Mouse (Mus musculus) thymus, postnatal 36 days (tissue): ENCODE data around the gene Hagh.

Experiments used
- DNase-seq, 2 experiments: peaks; one replicate each; pipeline ENCODE4 v3.0.0; 2022; ENCODE audit warnings: mixed read lengths in 2 of 2

Gene Hagh

GRCm38 (mm10) chr17:24839842-24840241, at the start of gene Hagh:
Hagh (plus strand) TSS chr17:24840143.
- no peak for DNase-seq

DNA sequence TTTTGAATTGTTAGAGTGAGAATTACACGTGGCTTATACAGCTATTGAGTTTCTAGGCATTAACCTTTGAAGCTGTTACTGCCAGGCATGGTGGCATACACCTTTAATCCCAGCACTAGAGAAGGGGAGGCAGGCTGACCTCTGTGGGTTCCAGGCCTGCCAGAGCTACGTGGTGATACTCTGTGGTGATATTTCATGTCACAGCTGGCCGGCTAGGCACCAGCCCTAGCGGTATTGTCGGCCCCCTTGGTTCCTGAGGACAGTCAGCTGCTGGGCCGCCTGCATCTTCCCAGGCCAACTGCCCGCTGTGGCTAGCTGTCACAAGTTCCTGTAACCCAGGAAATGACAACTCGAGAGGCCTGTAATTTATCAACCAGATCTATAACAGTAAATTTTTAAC, 47.8 kb upstream of the Hagh start:
- DNase-seq = no peak

- no peak for DNase-seq
Observed at GRCm38 (mm10) chr17:24794791-24795190, 45.2 kb upstream of the Hagh start.

DNA sequence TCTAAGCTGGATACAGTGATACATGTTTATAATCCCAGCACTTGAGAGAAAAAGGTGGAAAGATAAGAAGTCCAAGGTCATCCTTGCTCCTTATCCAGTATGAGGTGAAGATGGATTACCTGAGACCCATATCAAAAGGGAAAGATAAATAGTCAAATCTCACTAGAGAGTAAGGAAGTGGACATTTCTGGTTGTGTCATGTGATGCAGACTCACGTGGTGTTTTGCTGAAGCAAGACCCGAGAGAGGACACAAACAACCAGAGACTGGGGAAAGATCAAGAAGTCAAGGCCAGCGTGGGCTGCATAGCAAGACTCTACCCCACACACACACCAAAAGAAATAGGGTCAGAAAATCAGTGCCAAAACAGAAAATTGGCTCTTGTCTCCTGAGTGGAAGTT, 43.0 kb upstream of the Hagh start:
- DNase-seq = no peak

GRCm38 (mm10) chr17:24798229-24798628, 41.7 kb upstream of the Hagh start:
- no peak for DNase-seq

- no peak for DNase-seq
Observed at GRCm38 (mm10) chr17:24799476-24799875, 40.5 kb upstream of the Hagh start.

DNA sequence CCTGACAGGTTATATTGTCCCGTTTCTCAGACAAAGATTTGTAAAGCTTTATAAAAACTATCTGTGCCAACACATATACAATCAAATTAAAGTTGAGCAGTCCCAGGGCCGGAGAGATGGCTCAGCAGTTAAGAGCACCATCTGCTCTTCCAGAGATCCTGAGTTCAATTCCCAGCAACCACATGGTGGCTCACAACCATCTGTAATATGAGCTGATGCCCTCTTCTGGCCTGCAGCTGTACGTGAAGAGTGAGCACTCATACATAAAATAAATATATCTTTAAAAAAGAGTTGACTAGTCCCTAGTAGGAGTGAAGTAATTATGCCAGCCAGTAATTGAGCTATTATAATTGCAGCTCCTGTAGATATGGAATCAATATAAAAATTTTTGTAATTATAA, 39.4 kb upstream of the Hagh start:
- no peak for DNase-seq

- peak; percentile 70 to 74 for DNase-seq
Observed at GRCm38 (mm10) chr17:24803952-24804951, 35.7 kb upstream of the Hagh start, which contains the start of gene Meiob. Meiob (plus strand) TSS chr17:24804289.

DNA sequence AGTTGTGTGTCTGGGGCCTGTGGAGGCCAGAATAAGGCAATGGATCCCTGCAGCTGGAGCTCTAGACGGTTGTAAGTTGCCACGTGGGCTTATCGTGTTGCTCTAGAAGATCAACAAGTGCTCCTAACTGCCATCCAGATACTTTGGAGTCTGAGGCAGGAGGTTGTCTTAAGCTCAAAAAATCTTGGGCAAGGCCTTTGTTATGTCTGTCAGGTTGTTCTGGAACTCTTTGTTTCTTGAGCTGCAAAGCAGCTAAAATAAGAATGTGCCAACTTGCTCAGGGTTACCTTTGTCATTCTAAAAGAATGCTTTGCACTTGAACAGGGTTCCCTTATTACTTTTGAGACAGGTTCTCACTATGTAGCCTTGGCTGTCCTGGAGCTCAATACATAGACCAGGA, 28.7 kb upstream of the Hagh start:
- no peak for DNase-seq

GRCm38 (mm10) chr17:24812215-24812614, 27.7 kb upstream of the Hagh start:
- no peak for DNase-seq

- DNase-seq = no peak
Observed at GRCm38 (mm10) chr17:24815256-24815655, 24.7 kb upstream of the Hagh start.

DNA sequence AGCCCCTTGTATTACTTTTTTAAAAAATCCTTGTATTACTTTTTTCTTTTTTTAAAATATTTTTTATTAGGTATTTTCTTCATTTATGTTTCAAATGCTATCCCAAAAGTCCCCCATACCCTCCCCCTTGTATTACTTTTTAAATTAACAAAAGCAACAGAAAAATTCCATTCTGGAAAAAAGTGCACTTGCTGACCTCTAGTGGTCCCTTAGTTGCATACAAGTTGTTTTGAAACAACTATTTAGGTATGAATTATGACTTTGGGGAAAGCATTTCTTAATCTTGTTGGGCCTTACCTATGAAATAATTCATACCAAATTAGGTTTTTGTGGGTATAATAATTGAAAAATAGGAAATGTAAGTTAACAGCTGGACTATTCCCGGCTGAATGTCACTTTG, 22.4 kb upstream of the Hagh start:
- DNase-seq = no peak

- no peak for DNase-seq
Observed at GRCm38 (mm10) chr17:24818172-24818571, 21.8 kb upstream of the Hagh start.

DNA sequence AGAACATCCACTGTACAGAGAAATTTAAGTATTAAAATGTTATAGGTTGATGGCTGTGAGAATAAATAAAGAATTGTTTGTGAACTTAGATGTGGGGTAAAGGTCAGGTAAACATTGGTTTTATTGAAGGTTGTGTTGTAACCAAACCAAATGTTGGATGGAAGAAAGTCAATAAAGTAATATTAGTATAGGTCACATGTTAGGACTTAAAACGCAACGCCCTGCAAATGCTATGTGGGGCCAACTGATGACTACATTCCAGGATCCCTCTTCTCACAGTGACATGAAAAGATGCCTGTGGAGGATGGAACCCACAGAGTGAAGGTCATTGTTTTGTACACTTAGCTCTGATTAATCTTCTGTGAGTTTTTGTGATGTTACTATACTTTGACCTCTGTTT, 20.5 kb upstream of the Hagh start:
- no peak for DNase-seq

DNA sequence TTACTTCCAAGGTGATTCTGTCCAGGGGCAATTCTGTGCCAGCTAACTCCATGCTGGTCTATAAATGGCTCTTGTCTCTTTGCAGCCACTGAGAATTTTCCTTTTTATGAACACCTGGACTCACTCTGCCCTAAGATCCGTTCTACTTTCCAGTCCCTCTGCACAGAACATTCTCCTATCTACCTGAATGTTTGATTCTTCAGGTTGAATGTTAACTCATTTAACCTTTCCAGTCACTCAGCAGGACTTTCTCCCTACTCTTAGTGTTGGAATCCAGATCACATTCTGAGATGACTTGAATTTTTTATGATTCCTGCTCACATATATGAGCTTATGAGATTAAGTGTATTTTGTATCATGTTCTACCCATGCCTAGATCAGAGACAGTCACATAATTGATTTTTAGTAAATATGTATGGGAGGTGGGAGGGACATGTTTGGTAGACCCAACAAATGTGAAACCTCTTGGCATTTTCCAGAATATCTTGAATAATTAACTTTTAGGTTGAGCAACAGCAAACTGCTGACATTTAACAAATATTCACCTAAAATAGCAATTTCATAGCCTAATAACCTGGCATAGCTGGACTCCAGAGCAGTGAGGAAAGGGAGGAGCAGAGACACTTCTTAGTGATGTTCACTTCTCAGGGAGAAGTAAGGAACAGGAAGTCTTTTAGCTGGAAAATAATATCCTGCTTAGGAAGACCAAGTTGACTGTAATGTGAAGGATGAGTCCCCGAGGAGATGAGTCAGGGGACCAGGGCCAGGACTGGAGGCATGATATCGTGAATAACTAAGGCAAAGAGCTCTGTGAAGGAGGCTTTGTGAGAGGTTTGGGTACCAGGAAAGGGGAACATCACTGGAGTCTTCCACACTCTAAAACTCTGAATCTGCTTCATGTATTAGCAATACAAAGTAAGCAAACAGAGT, 18.3 kb upstream of the Hagh start:
- DNase-seq = no peak

DNA sequence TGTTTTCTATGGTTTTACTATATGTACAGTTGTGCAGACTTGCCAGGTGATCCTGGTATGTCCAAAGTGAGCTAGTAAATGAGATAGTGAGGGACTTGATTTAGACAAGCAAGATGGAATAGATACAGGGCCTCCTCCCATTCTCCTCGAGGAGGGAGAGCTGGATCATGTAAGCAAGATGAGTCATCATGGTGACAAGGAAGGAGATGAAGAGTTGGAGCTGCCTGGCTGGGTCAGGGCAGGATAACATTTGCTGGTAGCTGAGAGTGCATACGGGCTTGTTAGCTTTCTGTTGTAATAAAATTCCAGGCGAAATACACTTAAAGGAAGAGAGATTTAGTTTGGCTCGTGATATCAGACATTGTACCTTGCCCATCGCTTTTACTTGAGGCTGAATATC, 398 bp downstream of the Hagh start:
- no peak for DNase-seq

DNA sequence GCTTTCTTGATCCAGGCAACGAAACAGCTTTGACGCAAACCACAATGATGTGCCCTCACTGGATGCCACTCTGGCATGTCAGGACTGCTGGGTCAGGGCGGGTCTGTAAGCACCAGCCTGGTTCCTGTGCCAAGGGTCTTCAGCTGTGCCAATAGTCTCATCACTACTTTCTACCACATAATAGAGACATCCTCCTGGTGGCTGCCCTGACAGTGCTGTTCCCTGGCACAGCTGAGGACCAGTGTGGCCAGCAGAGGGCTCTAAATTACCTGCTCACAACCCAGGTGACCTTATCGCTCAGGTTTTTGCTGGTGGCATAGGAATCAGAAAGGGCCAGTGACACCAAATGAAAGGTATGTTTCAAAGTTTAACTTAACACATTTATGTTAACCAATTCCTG, 1.2 kb downstream of the Hagh start:
- peak; percentile 45 to 48 for DNase-seq

DNA sequence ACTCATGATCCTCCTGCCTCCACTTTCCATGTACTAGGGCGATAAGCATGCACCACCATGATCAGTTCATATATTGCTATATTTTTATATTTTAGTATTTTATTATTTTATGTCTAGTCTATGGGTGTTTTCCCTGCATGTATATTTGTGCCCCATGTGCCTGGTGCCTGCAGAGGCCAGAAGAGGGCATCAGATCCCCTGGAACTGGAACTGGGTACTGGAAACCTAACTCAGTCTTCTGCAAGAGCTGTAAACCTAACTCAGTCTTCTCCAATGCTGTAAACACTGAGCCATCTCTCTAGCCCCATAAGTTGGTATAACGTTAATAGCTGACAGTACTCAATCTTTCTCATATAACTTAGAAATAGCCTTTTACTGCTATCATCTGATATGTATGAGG, 2.7 kb downstream of the Hagh start:
- no peak for DNase-seq

DNA sequence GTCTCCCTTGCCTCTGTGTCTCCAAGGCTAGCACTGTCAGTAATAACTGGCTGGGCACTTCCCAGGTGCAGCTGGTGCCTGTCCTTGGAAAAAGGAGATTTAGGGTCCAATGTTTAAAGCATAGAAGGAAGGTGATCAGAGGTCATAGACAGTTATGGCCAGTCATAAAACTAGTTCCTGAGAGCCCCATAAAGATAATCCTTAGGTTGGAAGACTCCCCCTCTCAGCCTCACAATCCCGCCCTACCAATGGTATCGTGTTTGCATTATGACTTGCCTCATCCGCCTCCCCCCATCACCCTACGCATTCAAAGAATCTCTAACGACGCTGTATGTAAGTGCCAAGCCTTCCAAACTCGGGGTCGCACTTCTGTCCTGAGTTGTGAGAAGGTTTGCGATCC, 4.6 kb downstream of the Hagh start:
- DNase-seq = no peak

DNA sequence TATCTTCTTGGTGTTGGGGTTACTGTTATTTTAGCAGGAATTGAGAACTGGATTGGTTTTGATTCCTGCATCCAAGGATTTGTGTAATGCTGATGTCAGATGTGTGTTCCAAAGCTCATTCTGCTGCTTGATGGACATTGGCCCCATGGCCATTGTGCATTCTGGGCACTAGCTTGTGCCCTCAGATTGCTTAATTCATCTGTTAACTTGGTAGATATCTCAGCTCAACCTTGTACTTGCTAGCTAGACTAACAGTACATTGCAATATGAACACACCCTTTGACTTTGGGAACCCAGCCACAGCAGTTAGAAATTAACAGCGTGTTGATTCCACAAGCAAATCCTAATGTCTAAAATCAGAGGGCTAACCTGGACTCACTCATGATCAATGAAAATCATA, 7.4 kb downstream of the Hagh start:
- DNase-seq = no peak

DNA sequence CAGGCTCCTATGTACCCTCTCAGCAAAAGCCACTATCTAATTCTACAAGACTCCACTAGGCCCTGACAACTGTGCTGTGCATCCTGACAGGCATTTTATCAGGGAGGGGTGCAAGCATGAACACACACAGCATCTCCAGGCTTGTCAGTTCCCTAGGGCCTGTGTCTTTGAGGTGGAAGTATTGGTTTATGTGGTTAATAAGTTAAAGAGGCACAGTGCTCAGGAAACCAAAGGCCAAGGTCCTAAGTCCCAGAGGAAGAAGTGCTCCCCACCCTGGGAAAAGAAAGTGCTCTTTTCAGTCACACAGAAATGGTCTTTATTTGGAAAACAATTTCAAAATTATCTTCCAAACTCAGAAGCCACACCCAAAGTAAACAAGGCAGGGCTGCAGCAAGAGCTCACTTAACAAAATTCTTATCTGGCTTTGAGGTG, 8.7 kb downstream of the Hagh start:
- no peak for DNase-seq

- no peak for DNase-seq
Observed at GRCm38 (mm10) chr17:24849733-24850064, 9.8 kb downstream of the Hagh start.

DNA sequence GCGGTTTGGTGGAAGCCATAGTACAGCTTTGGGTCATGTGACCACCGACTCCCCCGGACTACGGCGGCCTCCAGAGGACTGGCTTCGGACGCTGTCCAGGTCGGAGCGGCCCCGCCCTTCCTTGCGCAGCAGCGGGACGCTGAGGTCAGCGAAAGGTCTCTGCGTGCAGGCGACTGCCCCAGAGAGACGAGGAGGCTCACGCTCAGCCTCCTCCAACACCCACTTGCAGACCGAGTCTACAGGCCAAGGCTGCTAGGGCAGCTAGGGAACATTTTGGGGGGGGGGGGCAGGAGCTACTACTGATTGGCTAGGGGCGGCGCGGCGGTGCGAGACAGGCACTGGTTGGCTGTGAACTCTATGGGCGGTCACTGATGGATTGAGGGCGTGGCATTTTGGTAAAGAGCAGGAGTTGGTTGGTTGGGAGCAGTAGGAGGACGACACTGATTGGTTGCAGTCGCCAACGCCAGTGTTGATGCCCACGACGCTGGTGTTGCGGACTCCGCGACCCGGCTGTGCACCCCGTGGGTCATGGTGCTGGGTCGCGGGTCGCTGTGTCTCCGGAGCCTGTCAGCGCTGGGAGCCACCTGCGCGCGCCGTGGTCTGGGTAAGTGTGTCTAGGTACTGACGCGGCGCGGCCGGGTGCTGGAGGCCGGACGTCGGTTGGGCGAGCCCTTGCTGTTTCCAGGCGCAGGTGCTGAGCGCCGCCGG, 10.3 kb downstream of the Hagh start, which contains the start of gene Fahd1:
Gene Fahd1 (minus strand): TSS at position 300 of the 708 bp plus-strand sequence.
- peak; percentile 90 to 96 for DNase-seq
